Mouse (Mus musculus) cerebellum, adult 2 months (tissue): ENCODE measurements at regions not wholly inside any gene's neighbourhood (a gene's known extent, or its start where the extent isn't known, plus 50 kb on each side); places are given as distances from the start of the nearest gene placed in this dataset.

Experiments
- DNase-seq, 2 experiments: peaks; one replicate each; pipeline ENCODE4 v3.0.0; 2021
- H3K27ac ChIP-seq: fragments of 200-500 bp; 2 replicates; pipeline ENCODE4 v1.5.1; 2012; ENCODE audit warnings: low read length, control low read depth, inconsistent platforms; ENCODE audit not compliant: insufficient read depth
- H3K27me3 ChIP-seq: fragments of 200-500 bp; 2 replicates; pipeline ENCODE4 v1.6.1; 2012; ENCODE audit warnings: inconsistent platforms, mild to moderate bottlenecking, low read length, moderate library complexity; ENCODE audit not compliant: control insufficient read depth, insufficient read depth
- H3K4me1 ChIP-seq: fragments of 200-500 bp; 2 replicates; pipeline ENCODE4 v1.6.1; 2011; ENCODE audit warnings: low read length; ENCODE audit not compliant: control insufficient read depth, insufficient read depth
- H3K4me3 ChIP-seq: fragments of 200-500 bp; replicated peaks from 2 replicates; pipeline ENCODE3; 2011; ENCODE audit warnings: mild to moderate bottlenecking, low read depth, low read length, control low read depth; ENCODE audit not compliant: insufficient read depth
- CTCF ChIP-seq: fragments of 200-500 bp; IDR thresholded peaks from 2 replicates; pipeline ENCODE4 v1.5.1; 2011; ENCODE audit warnings: low read depth, mild to moderate bottlenecking, control low read depth, low read length, moderate library complexity, borderline replicate concordance; ENCODE audit not compliant: insufficient read depth
- POLR2A ChIP-seq: fragments of 200-500 bp; IDR thresholded peaks from 2 replicates; pipeline ENCODE4 v1.6.1; 2011; ENCODE audit warnings: low read length, control low read depth, borderline replicate concordance; ENCODE audit not compliant: insufficient read depth
- WGBS: fragments of 180-500 bp; shearing (Covaris S2); methylation state at CpG from one replicate; pipeline ENCODE4 v1.1.7; 2018; 5-methylcytosine and 5-hydroxymethylcytosine counted together

DNA sequence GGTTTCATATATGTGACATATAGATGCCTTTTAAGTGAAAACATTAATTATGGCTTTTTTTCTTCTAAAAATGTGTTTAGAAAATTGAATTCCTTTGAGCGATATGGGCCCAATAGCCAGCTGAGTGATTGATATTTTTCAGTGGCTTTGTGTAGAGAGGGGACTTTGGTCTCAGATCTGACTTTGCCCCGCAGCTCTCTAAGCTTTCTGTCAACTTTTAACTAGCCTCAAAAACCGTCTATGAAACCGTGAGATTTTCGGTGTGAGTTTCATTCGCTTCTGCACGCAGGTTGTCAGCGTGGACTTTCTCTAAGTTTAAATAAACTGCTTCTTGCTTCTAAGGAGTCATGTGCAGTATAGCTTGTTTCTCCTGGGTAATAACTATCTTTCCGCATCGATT is 467.3 kb downstream of the Etnk1 start:
- DNase-seq = no peak
- Histone ChIP-seq H3K27me3 (no peaks in the 10 kb centered on the region), H3K27ac (no peak overlapping the region), H3K4me1 (no peaks in the 10 kb centered on the region), H3K4me3 (no peak overlapping the region)
- no peak for TF ChIP-seq POLR2A
- TF ChIP-seq CTCF = no peak
- 86% methylated on average over 10 of the region's 10 CpGs for WGBS

DNA sequence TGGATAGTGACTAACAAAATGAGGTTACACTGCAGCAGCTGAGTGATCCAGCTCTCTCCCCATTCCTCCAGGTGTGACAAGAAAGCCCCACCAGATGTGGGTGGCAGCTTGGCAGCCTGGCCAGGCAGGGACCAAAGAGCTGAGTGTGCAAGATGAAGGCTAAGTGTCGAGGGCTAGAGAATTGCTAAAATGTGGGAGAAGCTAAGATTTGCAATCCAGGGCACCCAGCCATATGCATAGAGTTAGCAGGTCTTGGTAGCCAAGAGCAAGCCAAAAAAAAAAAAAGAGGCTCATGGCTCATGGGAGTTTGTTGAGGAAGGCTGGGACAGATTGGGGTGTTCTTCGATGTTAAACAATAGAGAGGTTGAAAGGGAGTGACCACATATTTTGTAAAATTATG is 468.0 kb downstream of the Etnk1 start:
- 55% methylated on average over 2 of the region's 2 CpGs for WGBS
- no peaks in the 10 kb centered on the region for H3K4me1 ChIP-seq
- TF ChIP-seq CTCF (no peak), POLR2A (no peak)

DNA sequence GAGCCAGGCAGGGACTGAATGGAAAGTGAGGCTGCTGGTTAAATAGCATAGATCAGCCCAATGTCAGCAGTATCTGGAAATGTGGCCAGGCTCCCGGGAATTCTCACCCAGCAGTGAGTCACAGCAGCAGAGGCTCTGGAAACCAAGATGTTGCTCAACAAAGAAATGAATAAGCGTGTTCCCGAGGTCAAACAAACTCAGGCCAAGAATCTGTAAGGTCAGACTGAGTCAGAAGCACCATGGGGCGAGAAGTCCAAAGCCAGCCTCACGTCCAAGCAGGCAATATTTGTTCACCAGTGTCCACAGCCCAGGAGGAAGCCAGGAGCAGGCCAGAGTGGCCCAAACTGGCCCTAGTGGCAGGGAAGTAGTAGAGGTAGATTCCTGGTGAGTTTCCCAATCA is 473.6 kb downstream of the Etnk1 start:
- peak in 1 of 2 experiments; percentile 1 for DNase-seq
- H3K4me1 ChIP-seq = no peaks in the 10 kb centered on the region; the same call in 1 of the 2 replicates
- H3K4me3 ChIP-seq = no peak overlapping the region
- no peak for TF ChIP-seq POLR2A
- TF ChIP-seq CTCF = no peak
- 75% methylated on average over 5 of the region's 5 CpGs for WGBS
- H3K27ac ChIP-seq = no peak overlapping the region
- H3K27me3 ChIP-seq = no peaks in the 10 kb centered on the region

More for the DNA sequence above, 468.0 kb downstream of the Etnk1 start:
- Histone ChIP-seq H3K27ac (no peak overlapping the region), H3K4me3 (no peak overlapping the region), H3K27me3 (no peaks in the 10 kb centered on the region)
- no peak for DNase-seq

DNA sequence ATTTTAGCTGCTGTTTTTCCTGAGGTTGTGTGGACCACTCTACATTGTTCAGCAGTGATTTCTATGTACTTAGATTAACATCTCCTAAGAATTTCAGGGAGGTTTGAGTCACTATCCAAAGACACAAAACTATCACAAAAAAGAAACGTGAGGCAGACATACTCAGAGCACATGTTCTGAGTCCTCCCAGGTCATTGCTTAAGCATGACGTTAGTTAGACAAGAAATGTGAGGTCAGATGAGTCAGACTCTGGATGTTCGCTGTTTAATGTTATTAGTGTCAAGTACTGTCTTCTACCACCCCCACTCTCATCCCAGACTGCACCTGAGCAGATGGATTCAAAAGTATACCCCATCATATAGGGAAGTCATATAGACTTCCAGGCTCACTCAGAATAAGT is 475.0 kb downstream of the Etnk1 start:
- 81% methylated on average over 3 of the region's 3 CpGs for WGBS
- H3K27ac ChIP-seq = no peak overlapping the region
- H3K4me3 ChIP-seq = no peak overlapping the region

DNA sequence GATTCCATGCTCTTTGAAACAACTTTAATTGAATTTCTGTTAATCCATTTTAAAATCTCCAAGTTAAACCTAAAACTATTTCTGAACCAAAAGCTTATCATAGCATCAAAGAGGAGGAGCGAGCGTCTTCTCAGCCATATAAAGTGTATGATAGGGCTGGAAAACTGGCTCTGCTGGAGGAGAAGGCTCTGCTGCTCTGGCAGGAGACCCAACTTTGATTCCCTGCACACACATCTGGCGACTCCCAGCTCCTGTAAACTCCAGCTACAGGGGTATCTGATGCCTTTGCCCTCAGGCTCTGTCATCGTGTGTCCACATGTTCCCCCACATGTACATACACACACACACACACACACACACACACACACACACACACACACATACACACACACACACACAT is 479.0 kb downstream of the Etnk1 start:
- TF ChIP-seq CTCF (no peak), POLR2A (no peak)
- Histone ChIP-seq H3K27ac (no peak overlapping the region), H3K4me1 (no peaks in the 10 kb centered on the region; the same call in 1 of the 2 replicates), H3K27me3 (no peaks in the 10 kb centered on the region), H3K4me3 (no peak overlapping the region)
- WGBS = 79% methylated on average over 4 of the region's 4 CpGs
- DNase-seq = no peak

More for the DNA sequence above, 475.0 kb downstream of the Etnk1 start:
- Histone ChIP-seq H3K4me1 (no peaks in the 10 kb centered on the region; the same call in 1 of the 2 replicates), H3K27me3 (no peaks in the 10 kb centered on the region)
- DNase-seq = no peak
- TF ChIP-seq CTCF = no peak
- no peak for TF ChIP-seq POLR2A

DNA sequence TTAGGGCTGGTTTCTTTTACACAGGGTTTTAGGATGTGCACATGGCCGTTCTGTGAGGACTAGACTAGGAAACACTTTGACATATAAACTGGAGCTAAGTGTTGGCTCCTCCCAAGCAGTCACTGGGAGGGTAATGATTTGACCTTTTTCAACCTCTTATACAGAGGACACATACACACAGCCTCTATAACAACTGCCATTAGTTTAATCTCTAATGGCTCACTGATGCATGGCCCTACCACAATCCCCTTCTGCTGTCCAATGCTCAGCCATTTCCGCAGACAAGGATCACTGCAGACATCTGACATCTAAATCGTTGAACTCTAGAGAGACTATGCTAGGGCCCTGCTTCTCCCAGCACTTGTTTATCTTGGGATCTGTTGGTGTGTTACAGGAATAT is 481.5 kb downstream of the Etnk1 start:
- no peak overlapping the region for H3K27ac ChIP-seq
- WGBS = 87% methylated on average over 3 of the region's 3 CpGs
- H3K4me3 ChIP-seq = no peak overlapping the region
- no peaks in the 10 kb centered on the region for H3K4me1 ChIP-seq
- no peak for TF ChIP-seq CTCF
- TF ChIP-seq POLR2A = no peak
- DNase-seq = no peak
- H3K27me3 ChIP-seq = no peaks in the 10 kb centered on the region

DNA sequence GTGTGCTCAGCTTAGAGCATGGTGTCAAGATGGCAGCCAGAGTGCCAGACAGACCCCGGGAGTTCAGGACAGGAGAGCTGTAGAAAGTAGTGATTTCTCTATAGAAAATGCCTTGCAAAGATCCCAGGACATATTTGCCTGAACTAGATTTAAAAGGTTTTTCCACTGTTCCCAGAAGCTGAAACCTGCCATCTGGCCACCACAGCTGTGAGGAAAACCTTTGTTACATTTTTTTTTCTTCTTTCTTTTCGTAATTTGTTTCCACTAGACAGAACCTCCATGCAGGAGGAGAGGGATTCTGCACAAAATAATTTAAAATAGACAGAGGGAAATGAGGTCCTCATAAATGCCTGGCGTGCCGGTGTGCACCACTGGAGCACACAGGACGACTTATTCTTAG is 489.6 kb downstream of the Etnk1 start:
- H3K4me1 ChIP-seq = no peaks in the 10 kb centered on the region
- DNase-seq = no peak
- no peaks in the 10 kb centered on the region for H3K27me3 ChIP-seq
- WGBS = 61% methylated on average over 5 of the region's 5 CpGs
- TF ChIP-seq POLR2A (no peak), CTCF (no peak)
- H3K27ac ChIP-seq = no peak overlapping the region
- H3K4me3 ChIP-seq = no peak overlapping the region

DNA sequence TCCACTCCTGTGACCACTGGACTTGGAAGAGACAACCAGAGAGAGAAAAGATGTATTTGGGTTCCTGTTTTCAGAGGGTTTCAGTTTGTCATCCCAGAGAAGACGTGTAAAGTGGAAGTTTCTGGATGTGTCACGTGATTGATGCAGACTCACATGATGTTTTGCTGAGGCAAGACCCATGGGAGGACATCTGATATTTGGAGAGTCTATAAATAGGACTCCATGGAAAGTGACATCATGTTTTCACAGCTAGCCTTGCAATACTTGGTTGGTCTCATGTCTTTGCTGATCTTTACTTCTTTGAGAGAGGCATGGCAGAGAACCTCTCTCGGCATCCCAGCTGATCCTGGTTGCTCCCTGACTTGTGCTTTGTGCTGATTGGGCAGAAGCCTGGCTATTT is 493.8 kb downstream of the Etnk1 start:
- no peak overlapping the region for H3K4me3 ChIP-seq
- H3K27ac ChIP-seq = no peak overlapping the region
- TF ChIP-seq POLR2A (no peak), CTCF (no peak)
- H3K4me1 ChIP-seq = no peaks in the 10 kb centered on the region
- 81% methylated on average over 3 of the region's 3 CpGs for WGBS
- DNase-seq = no peak
- H3K27me3 ChIP-seq = no peaks in the 10 kb centered on the region
